Mouse (Mus musculus): Measurements from ENCODE around the gene Ube2d1. TPM values are rescaled to one million over a fixed set of nuclear protein-coding genes. Genes with fewer than 3 reads are reported as not detected.
A peak's percentile ranks its signal among the peaks of the same experiment; 100 is the strongest.

Ube2d1 gene
- polyA plus RNA-seq, 1 experiment, result 34.0 TPM

GRCm38 (mm10) chr10:71222639-71223038 is 62.4 kb downstream of the Ube2d1 start:
- Histone ChIP-seq H3ac (ENCODE audit: control insufficient read depth, insufficient read length, low read depth) (no peak overlapping the region), H3K27me3 (ENCODE audit: control insufficient read depth, insufficient read depth, insufficient read length) (no peaks in the 10 kb centered on the region), H3K4me3 (ENCODE audit: insufficient read depth, poor library complexity, severe bottlenecking) (no peak overlapping the region), H3K36me3 (ENCODE audit: control insufficient read depth, insufficient read depth) (peaks cover 39% of the 10 kb centered on the region), H3K79me2 (ENCODE audit: control insufficient read depth, insufficient read depth) (no peaks in the 10 kb centered on the region), H3K79me3 (ENCODE audit: low read depth) (no peaks in the 10 kb centered on the region)
- TF ChIP-seq MYOD1 (IDR thresholded peaks at IDR 0.05; ENCODE audit: control insufficient read depth, insufficient read length, low read depth) (no peak), MYOG (IDR thresholded peaks at IDR 0.05; ENCODE audit: control insufficient read depth, extremely low read depth, insufficient read length) (no peak), FOSL1 (IDR thresholded peaks at IDR 0.05; ENCODE audit: insufficient read depth, low read length, poor library complexity, severe bottlenecking) (no peak), CTCF (IDR thresholded peaks at IDR 0.05; ENCODE audit: control insufficient read depth, insufficient read depth, insufficient read length) (no peak), USF1 (IDR thresholded peaks at IDR 0.05; ENCODE audit: low read depth) (no peak), CEBPB (IDR thresholded peaks at IDR 0.05; ENCODE audit: low read depth) (no peak), MAX (IDR thresholded peaks at IDR 0.05) (no peak)

- Histone ChIP-seq H3K79me3 (ENCODE audit: low read depth) (no peaks in the 10 kb centered on the region), H3K36me3 (ENCODE audit: control insufficient read depth, insufficient read depth) (peaks cover 2% of the 10 kb centered on the region), H3K27me3 (ENCODE audit: control insufficient read depth, insufficient read depth, insufficient read length) (no peaks in the 10 kb centered on the region), H3ac (ENCODE audit: control insufficient read depth, insufficient read length, low read depth) (no peak overlapping the region), H3K79me2 (ENCODE audit: control insufficient read depth, insufficient read depth) (no peaks in the 10 kb centered on the region), H3K4me3 (ENCODE audit: insufficient read depth, poor library complexity, severe bottlenecking) (no peak overlapping the region)
- TF ChIP-seq FOSL1 (IDR thresholded peaks at IDR 0.05; ENCODE audit: insufficient read depth, low read length, poor library complexity, severe bottlenecking) (no peak), CTCF (IDR thresholded peaks at IDR 0.05; ENCODE audit: control insufficient read depth, insufficient read depth, insufficient read length) (peak; percentile 52)
These were observed 66.7 kb downstream of the Ube2d1 start for GRCm38 (mm10) chr10:71218228-71218892.

DNA sequence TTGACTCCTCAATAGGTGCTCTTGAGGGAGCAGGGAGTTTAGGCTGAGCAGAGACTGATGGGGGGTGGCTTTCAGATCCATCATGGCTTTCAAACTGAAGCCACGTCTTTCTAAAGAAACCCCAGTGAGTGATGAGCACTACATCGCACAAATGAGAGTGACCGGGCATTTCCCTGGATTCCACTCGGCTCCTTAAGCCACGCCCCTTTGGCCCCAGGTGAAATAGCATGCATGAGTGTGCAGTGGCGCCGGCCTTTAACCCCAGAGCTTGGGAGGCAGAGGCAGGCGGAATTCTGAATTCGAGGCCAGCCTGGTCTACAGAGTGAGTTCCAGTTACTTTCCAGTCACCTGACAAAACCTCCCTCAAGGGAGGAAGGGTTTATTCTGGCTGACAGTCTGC is 69.1 kb downstream of the Ube2d1 start:
- no peak for TF ChIP-seq CEBPB (IDR thresholded peaks at IDR 0.05; ENCODE audit: low read depth)
- no peak for TF ChIP-seq MAX (IDR thresholded peaks at IDR 0.05)
- TF ChIP-seq USF1 (IDR thresholded peaks at IDR 0.05; ENCODE audit: low read depth), result no peak
- TF ChIP-seq FOSL1 (IDR thresholded peaks at IDR 0.05; ENCODE audit: insufficient read depth, low read length, poor library complexity, severe bottlenecking), result no peak
- no peak for TF ChIP-seq MYOG (IDR thresholded peaks at IDR 0.05; ENCODE audit: control insufficient read depth, extremely low read depth, insufficient read length)
- TF ChIP-seq MYOD1 (IDR thresholded peaks at IDR 0.05; ENCODE audit: control insufficient read depth, insufficient read length, low read depth), result no peak
- no peak for TF ChIP-seq CTCF (IDR thresholded peaks at IDR 0.05; ENCODE audit: control insufficient read depth, insufficient read depth, insufficient read length)
- Histone ChIP-seq H3ac (ENCODE audit: control insufficient read depth, insufficient read length, low read depth) (no peak overlapping the region), H3K27me3 (ENCODE audit: control insufficient read depth, insufficient read depth, insufficient read length) (no peaks in the 10 kb centered on the region), H3K4me3 (ENCODE audit: insufficient read depth, poor library complexity, severe bottlenecking) (no peak overlapping the region), H3K79me3 (ENCODE audit: low read depth) (no peaks in the 10 kb centered on the region), H3K36me3 (ENCODE audit: control insufficient read depth, insufficient read depth) (no peaks in the 10 kb centered on the region), H3K79me2 (ENCODE audit: control insufficient read depth, insufficient read depth) (no peaks in the 10 kb centered on the region)

Other genes with a start within 250 kb of the Ube2d1 start
- gene Bicc1, start 125.6 kb downstream of the Ube2d1 start, polyA plus RNA-seq (2012; fragmentation: generic; extraction: Trizol), result 4.0 TPM
- gene Tfam, start 47.0 kb downstream of the Ube2d1 start, polyA plus RNA-seq (2012; fragmentation: generic; extraction: Trizol), result 21.0 TPM
- gene Cisd1, start 59.7 kb upstream of the Ube2d1 start, polyA plus RNA-seq (2012; fragmentation: generic; extraction: Trizol), result 132 TPM
- 9.2 TPM for gene Ipmk, start 62.5 kb upstream of the Ube2d1 start, polyA plus RNA-seq (2012; fragmentation: generic; extraction: Trizol)

All from C2C12 (cell line).